Mouse (Mus musculus): ENCODE data around the gene Vmn1r73. TPM values are rescaled to one million over a fixed set of nuclear protein-coding genes. Genes with fewer than 3 reads are reported as not detected.

Gene Vmn1r73
- total RNA-seq (2022), result not detected

GRCm38 (mm10) chr7:11729966-11730365 is at the start of gene Vmn1r73:
Gene Vmn1r73 (plus strand): TSS chr7:11730266.
- DNase-seq (ENCODE audit: low spot score in 2 of 2), result no peak

Other genes with a start within 250 kb of the Vmn1r73 start
- gene Zscan4-ps2, start 216.0 kb upstream of the Vmn1r73 start, total RNA-seq (2022), result not detected
- not detected for gene Zscan4-ps3, start 121.0 kb upstream of the Vmn1r73 start, total RNA-seq (2022)
- not detected for gene Vmn1r72, start 50.1 kb upstream of the Vmn1r73 start, total RNA-seq (2022)
- gene Vmn1r74, start 103.7 kb downstream of the Vmn1r73 start, total RNA-seq (2022), result not detected
- not detected for gene Vmn1r75, start 144.4 kb downstream of the Vmn1r73 start, total RNA-seq (2022)
- not detected for gene Vmn1r76, start 207.9 kb downstream of the Vmn1r73 start, total RNA-seq (2022)